Mouse (Mus musculus): ENCODE measurements around the gene Kif16b. TPM values are rescaled to one million over a fixed set of nuclear protein-coding genes. Genes with fewer than 3 reads are reported as not detected.

Kif16b gene
- 3.9 and 4.5 TPM in 2 replicates for polyA plus RNA-seq (2012; rRNA removed)

GRCm38 (mm10) chr2:142900862-142901805, at the start of gene Kif16b:
TSS of gene Kif16b (minus strand) at chr2:142901531.

Other genes starting within 250 kb of the Kif16b start
- gene Snrpb2, start 161.5 kb upstream of the Kif16b start, polyA plus RNA-seq (2012; rRNA removed), result 43.4 and 45.5 TPM in 2 replicates
- gene Otor, start 176.9 kb upstream of the Kif16b start, polyA plus RNA-seq (2012; rRNA removed), result 0.28 and 0.57 TPM in 2 replicates